Mouse (Mus musculus) small intestine, adult 2 months (tissue): Measurements from ENCODE around the gene Pawr.

ENCODE experiments used
- CTCF ChIP-seq: fragments of 200-500 bp; IDR thresholded peaks from 2 replicates; pipeline ENCODE4 v1.5.1; 2012; ENCODE audit warnings: low read depth, mild to moderate bottlenecking, control low read depth, inconsistent platforms, low read length, moderate library complexity, mixed read lengths; ENCODE audit not compliant: insufficient replicate concordance, insufficient read length; ENCODE audit errors: extremely low read depth
- POLR2A ChIP-seq: fragments of 200-500 bp; IDR thresholded peaks from 2 replicates; pipeline ENCODE4 v1.6.1; 2012; ENCODE audit warnings: low read depth, mild to moderate bottlenecking, control low read depth, inconsistent platforms, low read length, moderate library complexity

DNA sequence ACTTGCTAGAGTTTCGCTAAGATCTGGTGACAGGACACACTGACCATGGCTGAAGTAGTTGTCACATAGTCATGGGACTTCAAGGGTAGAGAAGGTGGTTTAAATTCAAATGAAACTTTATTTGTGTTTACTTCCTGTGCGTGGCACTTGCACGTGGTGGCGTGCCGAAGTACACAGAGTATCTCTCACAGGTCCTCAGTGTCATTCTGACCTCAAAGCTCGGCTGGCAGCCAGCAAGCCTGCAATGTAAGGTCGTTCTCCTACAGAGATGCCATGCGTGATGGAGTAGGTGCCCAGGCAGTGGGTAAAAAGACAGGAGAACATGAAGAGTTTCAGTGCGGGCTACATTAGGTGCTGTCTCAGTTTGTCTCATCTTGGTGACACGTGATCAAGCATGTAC, 48.8 kb downstream of the Pawr start:
- TF ChIP-seq CTCF: no peak
- TF ChIP-seq POLR2A: no peak
